Mouse (Mus musculus): Measurements from ENCODE around the gene Tmtc2.

GRCm38 (mm10) chr10:105430232-105430631 lies 144.0 kb downstream of the Tmtc2 start:
- TF ChIP-seq CTCF (IDR thresholded peaks at IDR 0.05; ENCODE audit: low read depth) (no peak), EP300 (IDR thresholded peaks at IDR 0.05; ENCODE audit: low read depth) (no peak)
